Comparison of ENCODE assay signal across 8 mouse cellular contexts in the genomic region with DNA sequence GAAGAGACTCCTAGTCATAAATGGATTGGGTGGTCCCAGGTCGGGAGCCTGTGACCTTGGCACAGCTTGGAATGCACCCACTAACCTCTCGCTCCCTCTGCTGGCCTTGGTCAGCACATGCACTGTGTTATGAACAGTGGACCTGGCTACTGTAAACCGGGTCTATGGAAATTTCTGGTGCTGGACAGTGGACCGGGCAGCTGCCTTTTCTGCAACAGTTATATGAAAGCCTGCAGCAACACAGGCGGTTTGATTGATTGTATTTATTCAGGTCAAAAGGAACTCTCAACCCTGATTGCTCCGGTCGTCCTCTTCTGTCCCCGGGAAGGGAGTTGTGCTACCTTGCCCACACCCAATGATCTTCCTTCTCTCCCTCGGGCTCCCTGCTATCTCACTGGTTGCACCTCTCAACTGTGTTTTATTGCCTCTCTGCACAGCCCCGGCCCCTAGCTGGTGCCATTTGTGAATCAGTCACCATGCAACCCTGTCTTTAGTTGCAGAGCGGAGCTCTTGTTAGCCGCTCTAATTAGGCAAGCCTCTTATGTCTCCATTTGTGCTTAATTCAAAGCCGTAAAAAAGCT.
DNase-seq lines count a peak whose midpoint lies in the region; ATAC-seq and TF ChIP-seq lines count a peak whose summit lies in the region.

No protein-coding gene starts in this region.

- CTCF ChIA-PET in Patski (lab: Charles Lee) = interaction anchor here (0.7 to 2.3 kb wide), 12 partner anchors 9 to 321 kb away, joined by 3 to 6 read pairs (median 3); no protein-coding TSS in a partner anchor

- H3K79me3 ChIP-seq in C2C12 (ENCODE audit: low read depth) = no peaks in the 10 kb centered on the region

- no peaks in the 10 kb centered on the region for H3K79me2 ChIP-seq in C2C12 (ENCODE audit: control insufficient read depth, insufficient read depth)

- DNase-seq in Patski (ENCODE audit: low read depth, low spot score) = no peak
- peak; percentile 63 to 72 for DNase-seq in cerebellum, postnatal 14 days
- peak; percentile 35 to 55 for DNase-seq in kidney, adult 8-10 months
- peak; percentile 30 to 55 for DNase-seq in lung, adult 18-20 months
- peak; percentile 13 for DNase-seq in retina, adult 2 months (ENCODE audit: low read depth, low spot score)

- TF ChIP-seq CTCF in C2C12 (IDR thresholded peaks at IDR 0.05; ENCODE audit: control insufficient read depth, insufficient read depth, insufficient read length) (peak; percentile 32), Patski (IDR thresholded peaks at IDR 0.05) (peak; percentile 94)

- peak; percentile 69 for ATAC-seq in Patski
- peak; percentile 63 for ATAC-seq in granulocyte monocyte progenitor cell, adult 5-6 weeks (replicated peaks; ENCODE audit: poor library complexity, severe bottlenecking)
- no peak for ATAC-seq in monocyte, adult 5-6 weeks (replicated peaks; ENCODE audit: insufficient number of reproducible peaks, low FRiP score, low TSS enrichment, poor library complexity, severe bottlenecking)

- H3ac ChIP-seq in C2C12 (ENCODE audit: control insufficient read depth, insufficient read length, low read depth) = no peak overlapping the region

- no peaks in the 10 kb centered on the region for H3K36me3 ChIP-seq in C2C12 (ENCODE audit: control insufficient read depth, insufficient read depth)

- no peak overlapping the region for H3K4me3 ChIP-seq in C2C12 (ENCODE audit: insufficient read depth, poor library complexity, severe bottlenecking)

- POLR2A ChIA-PET in Patski (lab: Charles Lee) = no interaction called here

- in situ Hi-C loops in Patski (cut with MboI; ENCODE audit: low pct_unique_long_range_greater_than_20kb) = loop anchor here (5.0 kb wide), 1 partner anchor 318 kb away; no protein-coding TSS in a partner anchor

- H3K27me3 ChIP-seq in C2C12 (ENCODE audit: control insufficient read depth, insufficient read depth, insufficient read length) (no peaks in the 10 kb centered on the region), Patski (no peaks in the 10 kb centered on the region)

TF ChIP-seq in C2C12, 6 proteins besides CTCF, POLR2A, EP300 and RAD21:
- TF ChIP-seq MYOD1 (IDR thresholded peaks at IDR 0.05; ENCODE audit: control insufficient read depth, insufficient read length, low read depth) (no peak), FOSL1 (IDR thresholded peaks at IDR 0.05; ENCODE audit: insufficient read depth, low read length, poor library complexity, severe bottlenecking) (no peak), USF1 (IDR thresholded peaks at IDR 0.05; ENCODE audit: low read depth) (no peak), CEBPB (IDR thresholded peaks at IDR 0.05; ENCODE audit: low read depth) (no peak), MAX (IDR thresholded peaks at IDR 0.05) (no peak), MYOG (IDR thresholded peaks at IDR 0.05; ENCODE audit: control insufficient read depth, extremely low read depth, insufficient read length) (no peak)
